Mouse (Mus musculus) left cerebral cortex, adult 8-10 months (tissue): ENCODE measurements around the gene Arih2. TPM values are rescaled to one million over a fixed set of nuclear protein-coding genes. Genes with fewer than 3 reads are reported as not detected.

Source experiments
- DNase-seq, 2 experiments: peaks; one replicate each; pipeline ENCODE4 v3.0.0; 2022; ENCODE audit warnings: low spot score in 2 of 2
- total RNA-seq, 4 experiments: library from RNA; stranded (reverse); gene quantifications; 2 replicates each; pipeline ENCODE4 v1.2.4; 2022

Arih2 gene
- total RNA-seq, 4 experiments from 2014 or later = 51.8 to 55.6 (median 54.2) TPM

- peak in 1 of 2 experiments; percentile 96 for DNase-seq
Observed at GRCm38 (mm10) chr9:108587571-108588180, 61.5 kb downstream of the Arih2 start.

- DNase-seq = no peak
Observed at GRCm38 (mm10) chr9:108579344-108579690, 69.9 kb downstream of the Arih2 start.

DNA sequence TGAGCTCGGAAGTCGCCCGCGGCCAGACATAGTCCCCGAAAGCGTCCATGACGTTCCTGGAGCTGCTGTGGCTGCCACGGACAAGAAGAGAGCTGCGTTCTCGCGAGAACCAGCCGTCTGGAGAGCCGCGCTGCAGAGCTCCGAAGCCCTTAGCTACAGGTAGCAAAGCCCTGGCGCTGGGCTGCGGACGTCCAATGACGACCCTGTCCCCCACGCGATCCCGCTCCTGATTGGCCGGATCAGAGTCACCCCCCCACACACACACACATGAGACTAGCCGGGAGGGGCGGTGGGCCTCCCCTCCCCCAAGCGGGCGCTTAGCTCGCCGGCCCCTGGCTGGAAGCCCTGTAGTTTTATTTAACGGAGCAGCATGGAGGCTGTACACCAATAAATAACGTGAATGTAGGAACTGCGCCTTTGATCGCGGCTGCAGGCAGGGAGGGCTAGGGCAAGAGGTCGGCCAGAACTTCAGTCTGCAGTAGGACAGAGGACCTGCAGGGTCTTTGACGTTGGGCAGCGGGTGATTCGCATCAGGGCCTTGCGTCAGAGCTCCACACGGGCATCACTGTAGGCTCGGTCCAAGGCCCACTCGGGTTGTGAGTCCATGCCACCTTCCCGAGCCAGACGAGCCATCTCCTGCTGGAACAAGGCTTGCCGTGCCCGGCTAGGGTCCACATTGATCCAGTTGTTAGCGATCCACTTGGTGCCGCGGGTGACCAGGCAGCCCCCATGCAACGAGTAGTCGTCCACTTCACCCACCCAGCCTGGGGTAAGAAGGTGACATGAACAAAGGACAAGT, 70.4 kb downstream of the Arih2 start, which contains the start of gene Wdr6:
Gene Wdr6, minus strand, starts transcription at position 195 of the 799 bp plus-strand sequence.
- peak; percentile 62 to 95 for DNase-seq

DNA sequence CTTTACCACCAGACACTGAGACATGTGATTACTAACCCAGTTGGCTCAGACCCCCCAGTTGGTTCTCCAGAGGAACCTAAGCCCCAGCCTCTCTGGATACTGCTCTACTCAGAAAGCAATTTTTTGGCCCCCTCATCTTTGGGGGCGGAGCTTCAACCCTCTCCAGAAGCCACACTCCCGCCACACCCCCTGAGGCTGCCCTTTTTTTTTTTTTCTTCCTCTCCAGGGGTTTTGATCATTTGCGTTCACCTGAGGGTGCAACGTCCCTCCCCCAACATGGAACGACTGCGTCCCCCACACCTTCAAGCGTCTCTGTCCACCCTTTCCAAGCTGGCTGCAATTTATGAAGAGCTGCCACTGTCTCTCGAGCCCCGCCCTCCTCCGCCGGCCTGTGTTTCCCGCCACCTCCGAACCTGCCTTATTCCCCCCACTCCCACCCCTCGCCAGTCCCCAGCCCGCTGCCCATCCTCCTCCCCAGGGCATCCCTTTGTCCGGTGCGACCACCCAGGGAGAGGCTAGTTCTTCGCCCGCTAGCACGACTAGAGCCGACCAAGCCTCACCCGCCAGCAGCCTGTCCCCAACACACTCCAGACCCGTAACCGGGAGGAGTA, 71.1 kb downstream of the Arih2 start:
- DNase-seq = no peak

- DNase-seq = no peak
Observed at GRCm38 (mm10) chr9:108577025-108577424, 72.2 kb downstream of the Arih2 start.

GRCm38 (mm10) chr9:108575321-108576297, 73.6 kb downstream of the Arih2 start:
- no peak for DNase-seq

DNA sequence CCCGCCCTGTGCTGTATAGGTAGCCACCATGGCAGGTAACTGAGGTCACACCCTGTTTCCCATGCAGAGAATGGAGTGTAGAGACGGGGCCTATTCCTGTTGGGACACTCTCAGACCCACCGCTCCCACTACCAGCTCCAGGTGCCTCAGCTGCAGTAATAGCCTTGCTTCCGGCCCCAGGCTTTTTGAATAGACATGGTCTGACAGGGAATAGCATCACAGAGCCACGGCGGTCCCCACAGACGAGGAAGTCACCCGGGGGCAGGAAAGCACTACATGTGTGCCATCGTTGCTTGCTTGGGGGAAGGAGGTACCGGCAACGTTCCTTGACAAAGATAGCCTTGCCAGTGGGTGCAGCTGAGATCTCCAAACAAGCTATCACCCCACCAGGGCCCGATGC, 74.3 kb downstream of the Arih2 start:
- DNase-seq = no peak

GRCm38 (mm10) chr9:108573774-108574690, 75.2 kb downstream of the Arih2 start:
- DNase-seq = no peak

DNA sequence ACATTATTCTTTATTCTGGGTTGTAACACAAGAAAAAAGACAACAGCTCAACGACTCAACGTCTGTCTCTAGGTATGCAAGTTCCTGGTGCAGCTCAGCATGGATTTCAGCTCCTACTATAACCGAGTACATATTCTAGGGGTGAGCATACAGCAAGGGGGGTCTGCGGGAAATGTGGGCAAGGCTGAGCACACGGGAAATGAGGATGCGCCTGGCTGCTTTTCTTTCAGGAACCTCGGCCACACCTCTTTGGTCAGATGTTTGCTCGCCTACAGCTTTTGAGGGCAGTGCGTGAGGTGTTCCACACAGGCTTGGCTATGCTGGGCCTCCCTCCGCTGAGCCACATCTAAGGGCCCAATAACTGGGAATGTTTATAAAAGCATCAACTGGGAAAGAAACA, 76.9 kb downstream of the Arih2 start:
- DNase-seq = peak in 1 of 2 experiments; percentile 5

GRCm38 (mm10) chr9:108571401-108571973, 77.7 kb downstream of the Arih2 start:
- no peak for DNase-seq

GRCm38 (mm10) chr9:108570207-108570896, 78.8 kb downstream of the Arih2 start:
- DNase-seq = peak; percentile 65 to 66

DNA sequence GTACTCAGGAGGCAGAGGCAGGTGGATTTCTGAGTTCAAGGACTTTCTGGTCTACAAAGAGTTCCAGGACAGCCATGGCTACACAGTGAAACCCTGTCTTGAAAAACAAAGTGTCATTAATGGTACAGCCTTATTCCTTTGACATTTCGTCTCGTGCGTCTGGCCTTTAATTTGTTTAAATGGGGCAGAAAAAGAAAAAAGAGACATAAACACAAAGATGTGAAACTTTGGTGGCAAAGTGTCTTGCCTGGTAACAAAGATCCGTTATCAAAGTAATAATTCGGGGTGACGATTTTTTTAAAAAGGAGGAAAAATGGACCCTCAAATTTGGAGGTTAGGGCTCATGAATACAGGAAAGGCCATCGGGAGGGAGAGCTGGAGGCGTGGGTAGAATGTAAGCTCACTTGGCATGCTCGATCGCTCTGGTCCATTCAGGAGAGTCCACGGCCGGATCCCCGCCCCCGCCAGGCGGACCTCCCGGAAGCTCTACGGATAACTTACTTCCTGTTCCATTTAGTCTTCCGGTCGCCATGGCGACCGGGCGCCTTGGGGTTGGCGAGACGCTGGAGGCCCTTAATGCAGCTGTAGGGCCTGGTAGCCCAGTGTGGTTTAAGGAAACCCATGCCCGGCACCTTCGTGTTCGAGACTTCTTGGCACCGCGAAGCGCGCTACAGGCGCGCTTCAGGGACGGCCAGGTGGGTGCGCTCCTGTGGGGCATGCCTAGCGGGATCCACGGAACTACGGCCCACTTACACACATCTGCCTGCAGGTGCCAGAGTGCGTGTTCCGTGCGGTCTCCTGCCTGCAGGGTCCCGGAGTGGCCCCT, 79.6 kb downstream of the Arih2 start, which contains the start of gene Dalrd3:
Gene Dalrd3, plus strand, starts transcription at position 506 of the 826 bp plus-strand sequence.
- peak; percentile 67 to 96 for DNase-seq

DNA sequence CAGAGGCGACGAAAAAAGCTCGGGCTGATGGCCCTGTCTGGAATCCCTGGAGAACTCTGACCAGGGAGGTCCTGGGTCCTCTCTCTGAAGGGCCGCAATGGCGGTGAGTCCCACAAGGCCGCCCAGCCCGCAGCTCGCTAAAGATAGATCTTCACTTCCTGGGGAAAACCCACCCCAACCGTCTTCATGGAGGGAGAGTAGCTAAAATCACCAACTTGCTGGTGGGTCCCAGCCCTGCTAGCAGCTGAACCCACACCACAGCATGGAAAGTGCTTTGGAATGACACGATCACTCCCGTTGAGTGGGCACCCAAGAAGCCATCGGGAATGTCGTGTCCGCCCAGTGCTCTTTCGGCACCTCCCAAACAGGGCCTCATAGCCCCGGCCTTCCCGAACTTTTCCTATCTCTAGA, 80.7 kb downstream of the Arih2 start:
- DNase-seq = no peak

DNA sequence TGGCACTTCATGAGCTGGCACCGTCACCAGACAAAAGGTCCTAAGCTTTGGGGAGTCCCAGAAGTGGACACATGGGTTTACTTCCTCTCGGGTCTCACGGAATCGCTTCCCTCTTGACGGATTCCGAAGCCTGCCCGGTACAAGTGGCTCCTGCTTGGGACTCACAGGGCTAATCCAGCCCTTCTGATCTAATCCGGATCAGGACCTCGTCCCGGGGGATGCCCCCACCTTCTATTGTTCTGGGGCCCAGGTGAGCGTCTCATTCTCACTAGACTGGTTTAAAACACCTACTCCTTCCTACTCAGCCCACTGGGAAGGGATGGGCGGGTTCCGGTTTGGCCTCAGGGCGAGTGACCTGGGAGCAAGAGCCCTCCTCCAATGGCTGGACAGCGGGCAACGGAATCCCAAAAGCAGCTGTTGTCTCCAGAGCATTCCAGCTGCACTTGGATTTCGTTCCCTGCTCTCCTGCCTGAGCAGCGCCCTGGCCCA, 81.2 kb downstream of the Arih2 start:
- no peak for DNase-seq

DNA sequence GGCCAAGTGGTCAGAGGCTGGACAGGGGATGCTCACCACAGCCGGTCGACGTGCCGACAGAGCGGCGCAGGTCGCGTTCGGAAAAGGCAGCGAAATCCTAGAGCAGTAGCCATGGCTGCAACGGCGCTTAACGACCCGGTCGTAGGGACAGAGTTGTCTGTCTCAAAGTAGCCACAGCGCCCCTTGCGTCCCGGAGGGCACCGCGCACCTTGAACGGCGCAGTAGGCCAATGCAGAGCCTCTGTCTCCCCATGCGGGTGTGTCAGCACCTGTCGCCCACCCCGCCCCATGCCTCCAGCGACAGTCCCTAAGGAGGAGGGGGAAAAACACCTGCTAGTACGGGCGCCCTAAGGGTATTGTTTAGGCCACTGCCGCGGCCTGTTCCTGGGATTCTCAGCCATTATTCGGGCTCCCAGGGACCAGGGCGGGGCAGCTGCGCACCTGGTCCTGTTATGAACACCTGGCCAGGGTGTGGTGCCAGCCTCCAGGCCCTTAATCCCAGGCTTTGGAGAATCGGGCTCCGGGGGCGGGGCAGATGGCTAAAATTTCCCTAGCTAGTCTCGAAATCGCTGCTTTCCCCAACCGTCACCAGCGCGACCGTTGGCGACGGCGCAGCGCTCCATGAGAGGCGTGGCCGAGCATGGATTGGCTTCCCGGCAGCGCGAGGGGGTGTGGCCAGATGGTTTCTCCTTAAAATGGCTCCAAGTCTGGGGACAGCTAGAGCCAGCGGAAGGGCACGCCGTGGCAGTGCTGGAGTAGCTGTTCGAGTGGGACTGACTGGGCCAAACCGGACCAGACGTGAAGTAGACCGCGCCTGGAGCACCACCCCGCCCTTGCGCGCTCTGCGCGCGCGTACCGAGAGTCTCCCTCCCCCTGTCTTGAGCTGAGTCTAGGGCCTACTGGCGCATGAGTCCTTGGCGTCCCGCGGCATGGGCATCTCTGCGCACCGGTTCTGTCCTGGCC, 82.1 kb downstream of the Arih2 start, which contains the start of gene Ndufaf3:
Gene Ndufaf3, minus strand, starts transcription at position 620 of the 962 bp plus-strand sequence.
- DNase-seq = peak; percentile 94 to 97
